Comparison of ENCODE assay signal across 10 mouse cellular contexts in the genomic region with DNA sequence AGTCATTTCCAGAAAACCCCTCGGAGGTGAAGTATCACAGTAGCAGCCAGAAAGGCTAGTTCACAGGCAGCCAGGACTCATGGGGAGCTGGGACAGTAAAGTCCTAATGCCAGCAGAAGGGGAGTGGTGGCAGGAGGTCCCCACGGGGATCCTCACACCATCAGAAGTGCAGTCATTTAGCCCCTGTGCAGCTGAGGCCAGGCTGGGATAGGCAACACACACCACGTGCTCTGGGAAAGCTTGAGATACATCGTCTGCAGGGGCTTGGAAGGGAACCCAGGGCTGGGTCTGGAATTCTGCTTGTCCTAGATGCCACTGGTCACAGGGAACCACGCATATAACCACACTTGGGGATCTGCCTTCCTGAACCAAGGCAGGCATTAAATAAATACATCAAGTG. TPM values are rescaled to one million over a fixed set of nuclear protein-coding genes. Genes with fewer than 3 reads are reported as not detected.
DNase-seq lines count a peak whose midpoint lies in the region; ATAC-seq and TF ChIP-seq lines count a peak whose summit lies in the region.
"Had no signal": no experiment of that assay in that cellular context is flagged by ENCODE, and none has a peak within 500 bp of the region (broad histone marks: within the 10 kb centered on the region; RNA-seq: fewer than 3 reads in every experiment).

No protein-coding gene starts in this region.

- peak overlapping the region; percentile 82 for H3K4me2 ChIP-seq in heart, embryonic 13.5 days
- H3K4me2 ChIP-seq in embryonic facial prominence, embryonic 11.5 days (ENCODE audit: low read depth, low read length): peak overlapping the region; percentile 82
- peak overlapping the region; percentile 92 for H3K4me2 ChIP-seq in hindbrain, postnatal 0 days (ENCODE audit: low read depth, low read length)

- no peak for DNase-seq in heart, postnatal 25 days (ENCODE audit: low spot score)
- DNase-seq in embryonic facial prominence, embryonic 11.5 days (ENCODE audit: low spot score): no peak
- DNase-seq in hindbrain, postnatal 0 days (ENCODE audit: low spot score): no peak
- peak; percentile 38 for DNase-seq in neural tube, embryonic 10.5 days (ENCODE audit: extremely low spot score, low spot score)
- DNase-seq in gastrocnemius, postnatal 10 days: no peak
- DNase-seq in thymus, postnatal 36 days: no peak
- no peak for DNase-seq in thymus, postnatal 14 days
- DNase-seq: cerebellum, adult 11-12 months; layer of hippocampus, postnatal 36 days had no signal

- H3K9ac ChIP-seq in heart, embryonic 13.5 days: peak overlapping the region; percentile 97
- H3K9ac ChIP-seq in embryonic facial prominence, embryonic 11.5 days (replicated peaks; ENCODE audit: low read length): peak overlapping the region; percentile 89; the same call in 1 of the 2 replicates
- H3K9ac ChIP-seq in hindbrain, postnatal 0 days (replicated peaks; ENCODE audit: low read length): peak overlapping the region; percentile 88; the same call in 1 of the 2 replicates

- peak overlapping the region; percentile 90 for H3K4me3 ChIP-seq in heart, embryonic 13.5 days
- peak overlapping the region; percentile 78 for H3K4me3 ChIP-seq in embryonic facial prominence, embryonic 11.5 days (ENCODE audit: low read depth, low read length)
- peak overlapping the region; percentile 80 for H3K4me3 ChIP-seq in hindbrain, postnatal 0 days (ENCODE audit: low read length)

- no peaks in the 10 kb centered on the region for H3K36me3 ChIP-seq in heart, embryonic 13.5 days
- H3K36me3 ChIP-seq in embryonic facial prominence, embryonic 11.5 days (replicated peaks; ENCODE audit: control insufficient read depth, insufficient read depth, low read depth, low read length): no peaks in the 10 kb centered on the region
- no peaks in the 10 kb centered on the region for H3K36me3 ChIP-seq in hindbrain, postnatal 0 days (ENCODE audit: insufficient read depth, low read length)

- no peak for ATAC-seq in heart, embryonic 13.5 days (ENCODE audit: extremely low read depth, insufficient number of reproducible peaks, low FRiP score, low TSS enrichment)
- ATAC-seq in embryonic facial prominence, embryonic 11.5 days (replicated peaks; ENCODE audit: insufficient number of reproducible peaks, low FRiP score, low TSS enrichment, low read depth): no peak
- no peak for ATAC-seq in hindbrain, postnatal 0 days

- 0 out of 2 replicates have a peak overlapping the region, but pooled peaks have one; percentile 96 for H3K27ac ChIP-seq in heart, embryonic 13.5 days (replicated peaks)
- H3K27ac ChIP-seq in embryonic facial prominence, embryonic 11.5 days (replicated peaks; ENCODE audit: low read depth, low read length): no peak overlapping the region
- H3K27ac ChIP-seq in hindbrain, postnatal 0 days: peak overlapping the region; percentile 80; the same call in 1 of the 2 replicates

- no peaks in the 10 kb centered on the region for H3K27me3 ChIP-seq in heart, embryonic 13.5 days (replicated peaks)
- H3K27me3 ChIP-seq in embryonic facial prominence, embryonic 11.5 days (ENCODE audit: control insufficient read depth, insufficient read depth, low read length): no peaks in the 10 kb centered on the region
- H3K27me3 ChIP-seq in hindbrain, postnatal 0 days (ENCODE audit: insufficient read depth, low read length): no peaks in the 10 kb centered on the region

- TF ChIP-seq CTCF in hindbrain, postnatal 0 days (IDR thresholded peaks at IDR 0.05; ENCODE audit: low read depth): no peak

- H3K4me1 ChIP-seq in heart, embryonic 13.5 days: peaks cover 63% of the 10 kb centered on the region
- peaks cover 3% of the 10 kb centered on the region; the same call in 1 of the 2 replicates for H3K4me1 ChIP-seq in embryonic facial prominence, embryonic 11.5 days (ENCODE audit: control insufficient read depth, insufficient read depth, low read length)
- H3K4me1 ChIP-seq in hindbrain, postnatal 0 days (ENCODE audit: insufficient read depth, low read length): peaks cover 15% of the 10 kb centered on the region

- H3K9me3 ChIP-seq in heart, embryonic 13.5 days: no peaks in the 10 kb centered on the region
- no peaks in the 10 kb centered on the region for H3K9me3 ChIP-seq in embryonic facial prominence, embryonic 11.5 days (replicated peaks; ENCODE audit: control insufficient read depth, low read length)
- no peaks in the 10 kb centered on the region for H3K9me3 ChIP-seq in hindbrain, postnatal 0 days (ENCODE audit: low read length)

- 26% methylated on average over 5 of the region's 5 CpGs for WGBS in heart, embryonic 13.5 days
- WGBS in embryonic facial prominence, embryonic 11.5 days: 16% methylated on average over 5 of the region's 5 CpGs
- 19% methylated on average over 5 of the region's 5 CpGs for WGBS in hindbrain, postnatal 0 days

- intact Hi-C loops in heart, postnatal 25 days (cut with DNase I): no loop called here

RNA-seq across cellular contexts. Expression of a gene that starts 1.2 kb away (rescaled TPM):
- 5.1 and 6.8 TPM in 2 replicates for polyA plus RNA-seq in heart, embryonic 13.5 days (2015; fragmentation: Nextera tagmentation; extraction: Ambion mirVana)
- 10 to 100 TPM; 31.0 to 34.9 TPM for total RNA-seq in heart, postnatal 25 days (2021)
- polyA plus RNA-seq in embryonic facial prominence, embryonic 11.5 days (2014; fragmentation: Nextera tagmentation; extraction: Ambion mirVana): 4.8 and 6.5 TPM in 2 replicates
- 51.0 and 52.5 TPM in 2 replicates for total RNA-seq in hindbrain, postnatal 0 days (2014; rRNA removed)
- 3.9 and 4.1 TPM in 2 replicates for polyA plus RNA-seq in hindbrain, postnatal 0 days (2015; fragmentation: Nextera tagmentation; extraction: Ambion mirVana)
- 10 to 100 TPM; 49.3 to 59.3 TPM for total RNA-seq in gastrocnemius, postnatal 10 days (2021)
